Mouse (Mus musculus) intestine, embryonic 15.5 days (tissue): ENCODE data around the gene Tox3. TPM values are rescaled to one million over a fixed set of nuclear protein-coding genes. Genes with fewer than 3 reads are reported as not detected.

Experiments
- ATAC-seq: fragments of 200-750 bp; cut with Nextera tagmentation; 2 replicates; pipeline ENCODE4 v1.8.0; 2017; ENCODE audit warnings: moderate TSS enrichment, moderate library complexity
- H3K27ac ChIP-seq: fragments of 300-500 bp; sonication (generic); 2 replicates; pipeline ENCODE4 v1.5.1; 2015; ENCODE audit warnings: mild to moderate bottlenecking, inconsistent platforms
- H3K27me3 ChIP-seq: fragments of 300-500 bp; sonication (generic); replicated peaks from 2 replicates; pipeline ENCODE4 v1.6.1; 2015; ENCODE audit warnings: inconsistent platforms
- H3K36me3 ChIP-seq: fragments of 300-500 bp; sonication (generic); 2 replicates; pipeline ENCODE4 v1.6.1; 2015; ENCODE audit warnings: inconsistent platforms
- H3K4me1 ChIP-seq: fragments of 300-500 bp; sonication (generic); replicated peaks from 2 replicates; pipeline ENCODE4 v1.6.1; 2015; ENCODE audit warnings: inconsistent platforms
- H3K4me2 ChIP-seq: fragments of 300-500 bp; sonication (generic); replicated peaks from 2 replicates; pipeline ENCODE4 v1.6.1; 2015; ENCODE audit warnings: mild to moderate bottlenecking, inconsistent platforms
- H3K4me3 ChIP-seq: fragments of 300-500 bp; sonication (generic); replicated peaks from 2 replicates; pipeline ENCODE4 v1.5.1; 2015; ENCODE audit warnings: inconsistent platforms
- H3K9ac ChIP-seq: fragments of 300-500 bp; sonication (generic); 2 replicates; pipeline ENCODE4 v1.6.1; 2015; ENCODE audit warnings: inconsistent platforms
- H3K9me3 ChIP-seq: fragments of 300-500 bp; sonication (generic); 2 replicates; pipeline ENCODE4 v1.6.1; 2016; ENCODE audit warnings: inconsistent platforms
- WGBS: fragments of 180-500 bp; shearing (Covaris S2); methylation state at CpG from one replicate; pipeline ENCODE4 v1.1.7; 2015; 5-methylcytosine and 5-hydroxymethylcytosine counted together
- polyA plus RNA-seq: library from polyadenylated mRNA; unstranded; fragments of >200 nt; fragmentation: Nextera tagmentation; extraction: Ambion mirVana; gene quantifications from 2 replicates; pipeline ENCODE4 v1.2.1, GENCODE M21; 2015

The Tox3 gene
- polyA plus RNA-seq, 1 experiment from 2014 or later: 7.0 TPM

DNA sequence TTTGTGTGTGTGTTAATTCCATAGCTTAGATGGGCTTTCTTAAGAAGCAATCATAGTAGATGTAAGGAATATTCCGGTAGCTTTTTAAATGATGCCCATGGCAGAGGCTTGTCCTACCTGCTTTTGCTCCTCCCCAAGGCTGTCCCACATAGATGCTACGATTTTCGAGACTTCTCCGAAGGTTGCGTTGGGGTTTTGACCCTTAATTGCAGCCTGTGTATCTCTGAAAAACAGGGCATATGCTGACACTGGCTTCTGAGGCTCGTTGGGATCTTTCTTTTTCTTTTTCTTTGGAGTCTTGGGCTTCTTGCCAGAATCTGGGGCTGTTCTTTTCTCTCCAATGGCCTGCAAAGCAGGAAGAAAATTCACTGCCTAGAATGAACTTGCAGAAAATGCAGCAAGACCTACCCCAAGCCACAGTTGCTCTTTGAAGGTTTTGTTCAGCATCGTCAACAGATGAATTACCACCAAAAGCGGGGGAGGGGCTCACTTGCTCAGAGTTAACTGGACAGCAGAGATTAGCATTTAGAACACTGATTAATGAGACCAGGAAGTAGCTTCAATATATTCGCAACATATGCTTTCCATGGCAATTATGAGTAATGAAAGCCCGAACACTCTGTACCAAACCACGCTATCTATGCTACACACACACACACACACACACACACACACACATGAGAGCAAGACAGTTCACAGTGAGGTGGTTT is 93.8 kb downstream of the Tox3 start:
- 68% methylated on average over 11 of the region's 11 CpGs for WGBS
- Histone ChIP-seq H3K9me3 (no peaks in the 10 kb centered on the region), H3K4me3 (no peak overlapping the region), H3K4me2 (no peak overlapping the region), H3K9ac (no peak overlapping the region), H3K36me3 (no peaks in the 10 kb centered on the region), H3K27ac (no peak overlapping the region), H3K4me1 (peaks cover 4% of the 10 kb centered on the region; the same call in 1 of the 2 replicates), H3K27me3 (no peaks in the 10 kb centered on the region)
- ATAC-seq: no peak

DNA sequence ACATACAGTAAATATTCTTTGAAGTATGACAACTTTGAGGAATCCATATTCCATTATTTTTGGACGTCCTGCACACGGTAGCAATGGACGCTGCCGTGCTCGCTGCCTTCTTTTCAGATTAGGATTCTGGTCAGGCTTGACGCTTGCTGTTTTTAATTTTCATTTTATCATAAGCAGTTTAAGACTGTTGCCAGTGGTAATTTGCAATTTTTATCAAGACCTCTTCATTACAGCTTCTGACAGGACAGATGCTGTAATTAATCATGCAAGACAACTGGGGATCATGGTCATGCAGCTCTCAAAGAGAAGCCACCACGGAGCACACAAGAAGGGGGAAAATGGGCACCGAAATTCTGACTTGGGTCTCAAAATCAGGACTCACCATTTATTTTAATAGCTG is 101.8 kb downstream of the Tox3 start:
- 88% methylated on average over 8 of the region's 8 CpGs for WGBS

DNA sequence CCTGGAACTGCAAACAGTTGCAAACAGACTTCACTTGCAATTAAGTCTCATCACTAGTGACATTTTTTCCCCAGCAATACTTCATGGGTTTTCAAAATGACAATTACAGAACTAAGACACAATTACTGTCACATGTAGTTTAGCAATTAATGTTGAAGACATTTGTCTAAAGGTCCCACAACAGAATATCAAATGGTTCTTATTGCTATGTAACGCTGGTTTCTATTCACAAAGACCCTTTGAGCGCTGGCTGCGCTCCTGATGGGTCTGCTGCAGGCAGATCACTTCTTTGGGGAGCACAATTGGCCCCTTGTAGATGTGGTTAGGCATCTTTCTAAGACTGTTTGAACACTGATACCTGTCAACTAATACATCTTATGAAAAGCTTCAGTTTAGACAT is 102.3 kb downstream of the Tox3 start:
- H3K4me3 ChIP-seq: no peak overlapping the region
- no peaks in the 10 kb centered on the region for H3K36me3 ChIP-seq
- no peak overlapping the region for H3K4me2 ChIP-seq
- H3K9me3 ChIP-seq: no peaks in the 10 kb centered on the region
- no peaks in the 10 kb centered on the region for H3K27me3 ChIP-seq
- no peak overlapping the region for H3K9ac ChIP-seq
- H3K27ac ChIP-seq: no peak overlapping the region
- ATAC-seq: no peak
- 92% methylated on average over 3 of the region's 3 CpGs for WGBS
- H3K4me1 ChIP-seq: no peaks in the 10 kb centered on the region

More for the DNA sequence above, 101.8 kb downstream of the Tox3 start:
- H3K4me3 ChIP-seq: no peak overlapping the region
- H3K4me1 ChIP-seq: no peaks in the 10 kb centered on the region
- H3K27me3 ChIP-seq: no peaks in the 10 kb centered on the region
- H3K9ac ChIP-seq: no peak overlapping the region
- no peak overlapping the region for H3K4me2 ChIP-seq
- no peak for ATAC-seq
- no peaks in the 10 kb centered on the region for H3K36me3 ChIP-seq
- no peaks in the 10 kb centered on the region for H3K9me3 ChIP-seq
- no peak overlapping the region for H3K27ac ChIP-seq

DNA sequence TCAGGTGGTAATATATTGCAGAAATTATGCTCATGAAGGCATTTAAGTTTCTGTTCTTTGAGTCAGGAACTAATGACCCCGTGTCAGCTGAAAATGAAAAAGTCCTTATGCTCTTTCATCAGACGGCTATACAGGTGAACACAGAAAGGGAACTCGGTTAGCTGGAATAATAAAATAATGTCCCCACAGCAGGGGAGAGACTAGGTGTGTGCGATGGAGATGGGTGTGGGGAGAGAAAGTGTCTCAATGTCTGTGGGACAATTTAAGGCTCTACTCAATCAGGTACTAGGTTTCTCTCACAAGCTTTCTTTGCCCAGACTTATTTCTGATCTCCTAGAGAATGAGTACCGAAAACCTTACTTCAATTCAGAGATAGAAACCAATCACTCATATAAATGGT is 103.0 kb downstream of the Tox3 start:
- Histone ChIP-seq H3K36me3 (no peaks in the 10 kb centered on the region), H3K27ac (no peak overlapping the region), H3K27me3 (no peaks in the 10 kb centered on the region), H3K9me3 (no peaks in the 10 kb centered on the region), H3K9ac (no peak overlapping the region), H3K4me1 (no peaks in the 10 kb centered on the region), H3K4me2 (no peak overlapping the region), H3K4me3 (no peak overlapping the region)
- 82% methylated on average over 5 of the region's 5 CpGs for WGBS
- no peak for ATAC-seq

DNA sequence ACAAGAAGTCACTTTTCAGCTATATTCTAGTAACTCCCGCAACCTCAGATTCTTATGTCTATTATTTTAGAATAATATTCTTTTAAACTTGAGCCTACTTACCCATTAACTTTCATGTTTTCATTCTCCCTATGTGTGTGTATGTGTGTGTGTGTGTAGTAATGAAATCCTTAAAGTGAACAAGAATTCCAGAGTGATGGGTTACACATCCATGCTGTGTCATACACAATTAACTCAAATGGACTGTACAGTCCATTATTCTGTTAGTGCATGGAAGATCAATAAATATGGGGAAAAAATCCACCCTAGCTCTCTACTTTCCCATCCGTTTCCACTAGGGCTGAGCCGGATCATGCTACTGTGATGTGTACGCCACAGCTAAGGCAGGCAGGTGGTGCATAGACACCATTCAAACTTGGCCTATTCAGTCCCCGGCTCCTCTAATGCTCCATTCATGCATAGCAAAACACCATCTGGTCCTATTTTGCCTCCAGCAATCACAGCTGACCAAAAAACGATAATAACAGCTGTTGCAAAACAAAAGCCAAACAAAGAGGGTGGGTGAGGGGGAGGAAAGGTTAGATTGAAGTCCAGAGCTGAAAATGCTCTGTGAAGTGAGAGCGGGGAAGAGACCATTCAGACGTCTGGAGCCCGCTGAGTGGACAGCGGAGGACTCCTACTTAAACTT is 103.5 kb downstream of the Tox3 start:
- Histone ChIP-seq H3K4me1 (no peaks in the 10 kb centered on the region), H3K4me2 (no peak overlapping the region), H3K27ac (no peak overlapping the region), H3K27me3 (no peaks in the 10 kb centered on the region), H3K9me3 (no peaks in the 10 kb centered on the region), H3K4me3 (no peak overlapping the region), H3K36me3 (no peaks in the 10 kb centered on the region), H3K9ac (no peak overlapping the region)
- ATAC-seq: no peak
- WGBS: 69% methylated on average over 10 of the region's 10 CpGs

DNA sequence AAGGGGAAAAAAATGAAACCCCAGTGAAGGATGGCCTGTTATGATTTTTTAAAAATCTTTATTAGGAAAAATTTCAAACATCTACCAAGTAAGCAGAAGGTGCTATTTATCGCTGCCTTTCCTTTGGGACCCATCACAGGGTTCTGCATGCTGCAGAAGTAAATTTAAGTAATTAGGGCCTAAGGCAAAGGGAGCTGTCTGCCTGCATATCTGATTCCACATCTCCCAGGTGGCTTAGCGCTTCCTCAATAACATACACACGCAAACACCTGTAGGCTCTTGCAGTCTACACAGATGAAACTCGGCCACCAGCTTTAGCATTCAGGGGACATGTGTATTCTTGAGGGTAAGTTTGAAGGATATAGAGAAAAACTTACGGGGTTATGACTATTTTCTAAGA is 104.2 kb downstream of the Tox3 start:
- no peak overlapping the region for H3K4me2 ChIP-seq
- no peaks in the 10 kb centered on the region for H3K27me3 ChIP-seq
- no peak overlapping the region for H3K9ac ChIP-seq
- no peaks in the 10 kb centered on the region for H3K4me1 ChIP-seq
- H3K4me3 ChIP-seq: no peak overlapping the region
- ATAC-seq: no peak
- H3K9me3 ChIP-seq: no peaks in the 10 kb centered on the region
- no peak overlapping the region for H3K27ac ChIP-seq
- H3K36me3 ChIP-seq: no peaks in the 10 kb centered on the region
- 93% methylated on average over 5 of the region's 5 CpGs for WGBS

DNA sequence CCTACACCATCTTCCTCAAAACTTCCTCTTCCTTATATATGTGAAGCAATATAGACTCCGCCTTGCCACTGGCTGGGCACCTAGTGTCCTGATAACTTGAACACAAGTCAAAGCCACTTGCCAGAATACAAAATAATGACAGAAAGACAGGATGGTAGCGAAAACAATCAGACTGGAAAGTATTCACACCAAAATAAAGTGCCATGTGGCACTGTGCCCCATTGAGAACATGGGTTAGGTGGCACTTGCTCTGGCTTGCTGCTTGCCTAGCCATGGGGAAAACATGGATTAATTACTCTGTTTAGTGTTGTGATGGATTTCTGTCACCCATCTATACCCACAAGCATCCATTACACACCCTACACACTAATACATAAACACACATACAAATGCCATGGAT is 105.8 kb downstream of the Tox3 start:
- no peak overlapping the region for H3K4me2 ChIP-seq
- no peak overlapping the region for H3K27ac ChIP-seq
- ATAC-seq: no peak
- H3K27me3 ChIP-seq: no peaks in the 10 kb centered on the region
- H3K4me3 ChIP-seq: no peak overlapping the region
- H3K9ac ChIP-seq: no peak overlapping the region
- no peaks in the 10 kb centered on the region for H3K4me1 ChIP-seq
- no peaks in the 10 kb centered on the region for H3K9me3 ChIP-seq
- no peaks in the 10 kb centered on the region for H3K36me3 ChIP-seq
- 92% methylated on average over 2 of the region's 2 CpGs for WGBS

DNA sequence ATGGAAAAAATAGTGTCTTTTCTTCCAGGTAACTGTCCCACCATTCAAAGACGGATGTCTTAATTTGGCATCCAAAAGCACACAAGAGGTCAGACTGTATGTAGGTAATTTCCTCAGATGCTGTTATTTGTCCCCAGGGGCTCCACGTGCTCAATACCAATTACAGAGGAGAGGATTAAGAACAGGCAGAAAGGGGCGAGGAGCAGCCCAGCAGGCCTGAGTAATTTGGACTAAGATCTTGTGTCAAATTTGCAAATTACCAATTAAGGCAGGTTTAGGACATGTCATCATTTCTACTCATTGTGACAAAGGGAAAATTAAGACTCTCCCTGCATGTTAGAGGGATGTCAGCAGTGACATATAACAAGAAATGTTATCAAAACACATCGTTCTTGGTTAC is 106.7 kb downstream of the Tox3 start:
- Histone ChIP-seq H3K9ac (no peak overlapping the region), H3K27me3 (no peaks in the 10 kb centered on the region), H3K9me3 (no peaks in the 10 kb centered on the region), H3K36me3 (no peaks in the 10 kb centered on the region), H3K27ac (no peak overlapping the region), H3K4me1 (no peaks in the 10 kb centered on the region), H3K4me3 (no peak overlapping the region), H3K4me2 (no peak overlapping the region)
- 78% methylated on average over 4 of the region's 4 CpGs for WGBS
- ATAC-seq: no peak

DNA sequence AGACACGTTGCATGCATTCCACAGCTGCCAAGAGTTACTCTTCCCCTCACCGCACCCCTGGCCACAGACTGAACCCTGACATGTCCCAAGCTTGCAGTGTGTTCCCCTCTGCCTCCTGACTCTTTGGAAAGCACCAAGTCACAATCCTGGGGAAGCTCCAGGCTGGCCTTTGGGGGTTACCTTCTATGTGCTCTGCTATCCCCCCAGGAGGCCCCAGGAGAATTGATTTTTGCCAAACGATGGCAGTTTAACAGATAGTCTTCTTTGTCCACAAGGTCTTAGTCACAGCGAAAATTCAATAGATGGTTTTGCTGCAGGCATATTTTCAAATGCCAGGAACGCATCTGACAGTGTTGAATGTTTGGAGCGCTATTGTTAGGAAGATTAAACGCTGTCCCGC is 115.6 kb downstream of the Tox3 start:
- Histone ChIP-seq H3K9ac (no peak overlapping the region), H3K4me3 (no peak overlapping the region), H3K9me3 (no peaks in the 10 kb centered on the region), H3K27me3 (no peaks in the 10 kb centered on the region), H3K4me1 (no peaks in the 10 kb centered on the region), H3K27ac (no peak overlapping the region), H3K36me3 (no peaks in the 10 kb centered on the region), H3K4me2 (no peak overlapping the region)
- 64% methylated on average over 8 of the region's 8 CpGs for WGBS
- no peak for ATAC-seq

DNA sequence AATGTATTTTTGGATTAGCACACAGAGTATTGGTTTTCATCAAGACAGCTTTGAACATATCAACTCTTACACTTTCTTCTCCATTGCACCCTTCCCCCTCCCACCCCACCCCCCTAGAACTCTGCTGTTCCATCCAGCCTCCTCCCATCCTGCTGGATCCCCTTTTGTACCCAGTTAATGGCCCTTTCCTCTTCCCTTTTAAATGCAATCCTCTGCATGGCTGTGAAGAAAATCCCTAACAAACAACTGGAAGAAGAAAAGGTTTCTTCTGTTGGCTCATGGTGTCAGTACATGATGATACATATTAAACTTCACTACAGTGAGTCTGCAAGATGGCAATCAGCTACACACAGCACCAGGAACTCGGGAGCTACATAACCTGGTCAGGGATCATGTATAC is 124.0 kb downstream of the Tox3 start:
- Histone ChIP-seq H3K9ac (no peak overlapping the region), H3K9me3 (no peaks in the 10 kb centered on the region), H3K4me3 (no peak overlapping the region), H3K27me3 (no peaks in the 10 kb centered on the region), H3K4me1 (no peaks in the 10 kb centered on the region), H3K27ac (no peak overlapping the region), H3K4me2 (no peak overlapping the region), H3K36me3 (no peaks in the 10 kb centered on the region)
- ATAC-seq: no peak
- WGBS: 70% methylated on average over 1 of the region's 1 CpGs

DNA sequence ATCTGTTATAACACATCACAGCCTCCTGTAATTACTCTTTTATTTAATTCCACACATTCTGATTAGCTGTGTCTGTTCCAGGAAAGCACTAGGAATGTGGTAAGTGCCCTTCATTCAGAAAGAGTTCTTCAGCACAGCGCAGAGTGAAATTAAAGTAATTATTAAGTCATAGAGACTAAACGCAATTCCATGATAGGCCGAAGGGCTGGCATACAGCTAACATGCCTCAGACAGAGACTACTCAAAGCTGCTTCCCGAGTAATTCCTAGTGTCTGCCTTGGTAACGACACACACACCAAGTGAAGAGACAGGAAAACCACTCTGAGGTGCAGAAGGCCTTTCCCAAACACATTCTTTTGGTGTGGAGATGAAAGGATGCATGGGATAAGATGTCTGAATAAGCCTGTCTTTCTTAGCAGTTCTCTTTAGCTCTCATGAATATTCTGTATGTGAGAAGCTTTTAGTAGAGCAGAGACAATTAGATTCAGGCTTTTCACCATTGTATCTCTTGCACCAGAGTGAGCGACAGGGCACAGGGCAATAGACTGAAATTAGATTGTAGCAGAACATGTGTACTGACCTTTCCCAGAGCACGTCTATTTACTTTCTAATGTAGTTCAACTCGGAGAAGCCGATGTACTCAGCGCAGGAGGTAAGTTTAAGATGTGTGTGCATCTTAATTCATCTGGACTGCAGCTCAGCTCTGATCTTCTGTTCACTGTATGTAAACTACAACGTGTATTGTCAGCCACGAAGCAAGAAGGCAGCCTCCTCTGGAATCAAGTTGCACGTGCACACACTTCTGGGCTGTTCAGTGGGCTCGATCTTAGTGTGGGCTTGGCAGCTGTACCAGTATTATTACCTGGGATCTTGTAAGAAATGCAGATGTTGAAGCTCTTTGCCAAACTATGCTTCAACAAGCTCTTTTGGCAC is 138.8 kb downstream of the Tox3 start:
- Histone ChIP-seq H3K36me3 (no peaks in the 10 kb centered on the region), H3K4me3 (no peak overlapping the region), H3K9ac (no peak overlapping the region), H3K27ac (no peak overlapping the region), H3K27me3 (no peaks in the 10 kb centered on the region), H3K4me1 (no peaks in the 10 kb centered on the region), H3K9me3 (no peaks in the 10 kb centered on the region), H3K4me2 (no peak overlapping the region)
- no peak for ATAC-seq
- WGBS: 64% methylated on average over 14 of the region's 14 CpGs
